Mouse (Mus musculus) brain, embryonic 18.5 days (tissue): ENCODE data around the gene Park7.
A peak's percentile ranks its signal among the peaks of the same experiment; 100 is the strongest.
"Not testable (repeated sequence)": the region's sequence is repeated elsewhere in the genome, so short reads cannot be mapped to it uniquely, and the experiment has no call there.

ENCODE experiments used
- DNase-seq: peaks from one replicate; pipeline ENCODE4 v3.0.0-alpha.2; 2012; ENCODE audit warnings: low read depth, low spot score

The Park7 gene

DNA sequence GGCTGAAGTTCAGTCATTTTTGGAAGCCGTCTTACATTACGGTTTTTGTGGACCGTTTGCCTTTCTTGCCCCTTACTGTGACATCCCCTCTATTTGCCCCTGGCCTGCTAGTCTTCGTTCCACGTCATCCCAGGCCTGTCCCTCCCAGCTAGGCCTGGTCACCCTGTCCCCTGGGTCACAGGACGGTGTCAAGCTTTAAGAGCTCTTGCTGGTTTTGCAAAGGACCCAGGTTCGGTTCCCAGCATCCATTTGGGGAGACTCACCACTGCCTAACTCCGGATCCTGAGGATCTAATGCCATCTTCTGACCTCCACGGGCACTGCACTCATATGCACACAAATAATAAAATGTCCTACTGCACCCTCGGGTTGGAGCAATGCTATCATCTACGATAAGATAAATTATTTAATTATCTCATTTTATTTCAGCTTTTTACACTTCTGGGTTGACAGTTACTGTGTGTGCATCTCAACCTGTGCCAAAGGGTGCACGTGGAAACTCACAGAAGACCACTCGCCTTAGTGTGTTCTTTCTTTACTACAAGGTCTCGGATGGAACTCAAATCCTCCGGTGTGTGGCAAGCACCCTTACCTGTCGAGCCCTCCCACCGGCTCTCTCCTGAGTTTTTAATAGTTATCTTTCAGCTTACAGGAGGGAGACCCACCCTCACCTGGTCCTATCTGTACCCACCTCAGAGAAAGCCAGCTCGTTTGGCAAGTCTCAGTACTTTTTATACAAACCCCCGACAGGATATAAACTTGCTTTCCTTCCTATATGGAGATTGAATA lies 3.9 kb downstream of the Park7 start:
- no peak for DNase-seq

GRCm38 (mm10) chr4:150909451-150910156 lies 4.6 kb downstream of the Park7 start:
- peak; percentile 96 for DNase-seq

- not testable (repeated sequence) for DNase-seq
Observed at GRCm38 (mm10) chr4:150908512-150908911, 5.7 kb downstream of the Park7 start.

DNA sequence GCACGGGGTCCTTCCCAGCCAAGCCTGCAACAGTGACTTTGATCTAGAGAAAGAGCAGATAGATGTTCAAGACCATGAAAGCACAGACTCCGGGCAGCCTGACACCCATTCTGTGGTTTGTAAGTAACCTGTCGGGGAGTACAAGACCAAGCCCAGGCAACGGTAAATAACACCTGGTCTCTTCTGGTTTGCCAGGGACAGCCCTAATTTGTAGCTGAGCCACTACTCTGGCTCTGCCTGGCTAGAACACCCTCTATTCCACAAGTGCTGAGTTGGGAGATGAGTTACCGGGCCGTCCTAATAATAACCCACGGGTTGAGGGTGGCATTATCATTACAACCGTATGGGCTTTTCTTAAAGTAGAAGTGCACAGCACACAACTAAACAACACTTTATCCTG lies 7.1 kb downstream of the Park7 start:
- no peak for DNase-seq

- DNase-seq = no peak
Observed at GRCm38 (mm10) chr4:150903091-150903742, 11.0 kb downstream of the Park7 start.

GRCm38 (mm10) chr4:150902062-150902461 lies 12.2 kb downstream of the Park7 start:
- no peak for DNase-seq

DNA sequence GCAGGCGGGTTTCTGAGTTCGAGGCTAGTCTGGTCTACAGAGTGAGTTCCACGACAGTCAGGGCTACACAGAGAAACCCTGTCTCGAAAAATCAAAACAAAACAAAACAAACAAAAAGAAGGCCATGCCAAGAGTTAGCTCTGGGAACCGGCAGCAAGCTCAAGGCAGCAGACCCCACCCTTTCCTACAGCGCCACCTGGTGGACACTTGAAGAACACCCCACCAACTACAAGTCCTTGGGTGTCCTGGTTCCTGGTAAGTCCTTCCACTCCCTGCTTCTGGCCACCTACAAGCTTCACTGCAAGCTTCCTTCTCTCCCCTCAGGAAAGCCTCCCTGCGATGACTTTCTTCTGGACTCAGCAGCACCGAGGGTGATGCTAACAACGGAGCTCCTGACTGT lies 12.6 kb downstream of the Park7 start:
- DNase-seq = no peak

DNA sequence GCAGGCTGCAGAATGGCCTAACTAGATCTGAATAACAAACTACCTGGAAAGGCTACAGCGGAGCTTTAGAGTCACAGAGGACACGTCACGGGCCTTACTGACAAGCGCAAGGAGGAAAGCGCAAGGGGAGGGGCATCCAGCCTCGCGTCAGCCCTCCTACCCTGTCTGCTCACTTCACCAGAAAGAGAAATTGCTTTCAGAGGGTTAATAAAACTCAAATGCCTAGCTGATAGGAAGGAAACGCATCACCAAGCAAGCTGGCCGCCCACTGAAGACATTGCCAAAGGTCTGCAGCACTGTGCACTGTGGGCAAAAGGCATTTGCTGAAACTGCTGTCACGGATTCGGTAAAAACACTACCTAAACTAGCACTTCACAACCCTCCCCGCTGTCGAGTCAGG lies 13.8 kb downstream of the Park7 start:
- DNase-seq = no peak

DNA sequence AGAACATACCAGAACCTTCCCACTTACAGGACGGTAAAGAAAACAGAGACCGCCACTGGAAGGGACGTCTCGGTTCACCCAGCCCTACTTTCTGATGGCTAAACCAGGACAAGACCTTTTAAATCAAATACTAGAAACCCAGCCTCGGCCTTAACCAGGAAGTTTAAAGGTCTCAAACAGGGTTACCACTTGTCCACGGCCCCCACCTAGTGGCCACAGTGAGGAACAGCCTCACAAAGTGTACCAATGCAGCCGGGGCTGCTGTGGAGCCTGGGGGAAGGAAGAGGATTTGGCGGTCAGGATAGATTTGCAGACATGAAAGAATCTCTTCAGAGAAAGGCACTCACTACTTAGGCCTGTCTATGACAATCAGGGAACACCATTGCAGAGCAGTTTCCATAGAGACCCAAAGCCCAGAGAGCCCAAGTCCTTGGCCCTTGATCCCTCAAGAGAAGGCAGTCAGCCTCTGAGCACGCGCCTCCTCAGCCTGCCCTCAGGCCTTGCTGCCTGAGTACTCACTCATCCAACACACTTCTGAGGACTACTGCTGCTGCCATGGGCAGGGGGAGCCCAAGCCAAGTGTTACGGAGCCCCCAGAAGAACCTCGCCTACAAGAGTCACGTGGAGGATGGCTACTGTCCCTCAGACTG lies 15.4 kb downstream of the Park7 start:
- no peak for DNase-seq

DNA sequence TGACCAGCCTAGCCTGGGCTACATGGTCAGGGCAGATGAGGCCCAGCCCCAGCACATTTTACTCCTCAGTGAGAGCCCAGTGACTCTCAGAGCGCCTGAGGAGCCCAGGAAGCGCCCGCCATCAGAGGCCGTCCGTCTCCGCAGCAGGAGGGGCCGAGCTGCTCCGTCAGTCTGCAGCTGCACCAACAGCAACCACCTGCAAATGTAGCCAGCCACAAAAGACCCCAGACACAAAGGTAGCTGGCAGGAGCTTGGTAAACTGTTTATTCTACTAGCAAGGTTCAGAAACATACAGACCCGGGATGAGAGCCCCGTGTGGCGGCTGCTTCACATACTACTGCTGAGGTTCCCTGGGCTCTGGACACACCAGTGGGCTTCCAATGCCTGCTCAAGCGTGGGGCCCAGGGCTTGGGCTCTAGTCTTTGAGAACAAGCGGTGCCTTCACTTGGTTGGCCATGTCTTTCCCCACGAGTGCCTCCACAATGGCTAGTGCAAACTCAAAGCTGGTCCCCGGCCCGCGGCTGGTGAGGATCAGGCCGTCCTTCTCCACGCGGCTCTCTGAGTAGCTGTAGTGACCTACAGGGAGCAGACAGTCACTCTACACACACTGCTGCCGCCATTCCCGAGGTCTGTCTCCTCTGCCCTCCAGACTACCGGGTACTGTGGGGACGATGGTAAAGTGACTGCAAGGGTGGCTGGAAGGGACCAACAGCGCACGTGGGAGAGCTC lies 17.2 kb downstream of the Park7 start:
- DNase-seq = no peak

DNA sequence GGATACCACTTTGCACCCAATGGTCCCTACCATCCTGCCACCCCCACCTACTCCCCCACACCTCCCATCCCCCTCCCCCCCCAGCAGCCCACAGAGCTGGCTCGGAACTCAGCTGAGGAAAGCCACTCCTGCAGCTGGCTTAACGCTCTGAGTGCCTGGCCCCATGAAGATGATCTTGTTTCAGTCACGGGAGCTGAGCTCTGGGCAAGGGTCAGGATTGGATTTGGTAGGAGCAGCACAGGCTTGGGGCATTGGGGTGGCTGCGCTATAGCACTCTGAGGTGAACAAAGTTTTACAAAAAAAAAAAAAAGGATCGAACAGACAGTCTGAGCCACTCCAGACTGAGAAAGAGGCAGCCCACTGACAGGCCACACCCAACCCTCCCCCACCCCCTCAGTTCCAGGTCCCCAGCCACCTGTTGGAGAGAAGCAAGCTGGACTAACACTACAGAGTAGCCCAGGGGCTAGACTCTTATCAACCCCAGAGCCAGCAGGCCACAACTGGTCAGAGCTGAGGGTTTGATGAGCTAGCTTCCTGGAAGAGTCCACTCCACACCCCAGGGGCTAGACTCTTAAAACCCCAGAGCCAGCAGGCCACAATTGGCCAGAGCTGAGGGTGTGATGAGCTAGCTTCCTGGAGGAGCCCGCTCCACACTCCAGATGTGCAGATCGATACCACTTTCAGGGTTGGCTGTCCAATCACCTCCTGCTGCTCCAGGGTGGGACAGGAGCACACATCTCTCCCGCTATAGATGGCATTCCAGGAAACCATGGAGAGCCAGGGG lies 19.3 kb downstream of the Park7 start:
- no peak for DNase-seq

DNA sequence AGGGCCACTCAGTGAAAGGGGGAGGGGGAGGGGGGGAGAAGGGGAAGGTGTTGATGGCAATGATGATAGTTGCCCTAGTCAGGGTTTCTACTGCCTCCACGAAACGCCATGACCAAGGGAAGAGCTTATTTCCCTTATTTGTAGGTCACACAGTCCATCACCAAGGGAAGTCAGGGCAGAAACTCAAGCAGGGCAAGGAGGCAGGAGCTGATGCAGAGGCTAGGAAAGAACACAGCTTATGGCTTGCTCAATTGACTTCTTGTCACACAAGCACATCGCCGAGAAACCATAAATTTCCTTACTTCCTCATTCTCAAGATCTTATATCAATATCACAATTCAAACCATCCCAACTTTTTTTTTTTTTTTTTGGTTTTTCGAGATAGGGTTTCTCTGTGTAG lies 22.9 kb downstream of the Park7 start:
- no peak for DNase-seq

- DNase-seq = no peak
Observed at GRCm38 (mm10) chr4:150889955-150890315, 24.3 kb downstream of the Park7 start.

GRCm38 (mm10) chr4:150889273-150889954 lies 24.8 kb downstream of the Park7 start:
- no peak for DNase-seq

GRCm38 (mm10) chr4:150888492-150888891 lies 25.7 kb downstream of the Park7 start:
- DNase-seq = no peak

DNA sequence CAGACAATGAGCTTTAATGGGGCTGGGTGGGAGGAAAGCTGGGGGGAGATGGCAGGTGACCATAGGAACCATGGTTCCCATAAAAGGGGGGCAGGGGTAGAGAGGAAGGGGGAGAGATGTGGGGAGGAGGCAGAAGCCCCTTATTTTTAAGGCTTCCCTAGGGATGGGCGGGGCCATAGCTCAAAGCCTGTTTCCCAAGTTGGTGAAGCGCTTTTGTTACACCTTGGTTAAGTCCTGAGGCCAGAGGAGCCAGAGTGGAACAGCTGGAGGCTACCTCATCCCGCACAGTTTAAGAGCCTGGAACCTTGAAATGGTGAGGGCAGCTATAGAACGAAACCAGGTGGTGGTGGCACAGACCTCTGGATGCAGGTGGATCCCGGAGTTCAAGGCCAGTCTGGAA lies 26.3 kb downstream of the Park7 start:
- DNase-seq = no peak

DNA sequence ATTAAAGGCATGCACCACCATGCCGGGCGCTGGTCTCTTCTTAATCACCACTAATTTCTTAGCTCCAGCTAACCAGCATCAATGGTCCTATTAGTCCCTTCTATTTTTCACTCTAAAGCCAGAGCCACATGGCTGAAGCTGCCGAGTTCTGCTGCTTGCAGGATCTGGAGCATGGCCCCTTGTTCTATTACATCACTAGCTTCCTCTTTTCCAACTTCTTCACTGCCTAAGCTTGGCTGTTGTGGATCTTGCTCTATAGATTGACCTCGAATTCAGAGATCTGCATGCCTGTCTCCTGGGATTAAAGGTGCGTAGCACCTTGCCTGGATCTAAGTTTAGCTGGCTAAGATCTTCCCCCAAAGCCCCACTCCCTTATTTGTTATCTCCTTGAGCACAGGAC lies 31.6 kb downstream of the Park7 start:
- DNase-seq = no peak

GRCm38 (mm10) chr4:150880364-150880763 lies 33.9 kb downstream of the Park7 start:
- no peak for DNase-seq

- no peak for DNase-seq
Observed at GRCm38 (mm10) chr4:150879631-150880030, 34.6 kb downstream of the Park7 start.

DNA sequence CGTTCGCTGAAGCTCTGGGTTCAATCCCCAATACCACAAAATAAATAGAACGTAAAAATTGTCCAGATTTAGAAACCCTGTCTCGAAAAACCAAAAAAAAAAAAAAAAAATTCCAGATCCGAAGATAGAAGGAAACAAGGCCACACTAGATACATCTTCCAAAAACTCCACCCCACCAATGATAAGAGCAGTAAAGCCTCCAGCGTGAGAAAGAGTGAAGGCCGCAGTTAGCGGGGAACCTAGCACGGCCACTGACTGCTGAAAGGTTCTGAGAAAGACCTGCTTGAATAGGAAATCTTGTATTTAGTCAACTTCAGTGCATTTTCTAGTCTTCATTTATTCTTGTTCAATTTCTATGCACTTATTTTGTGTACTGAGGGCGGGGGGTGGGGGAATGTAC lies 38.8 kb downstream of the Park7 start:
- no peak for DNase-seq
